Mouse (Mus musculus) testis, adult 2 months (tissue): Measurements from ENCODE around the gene Zbtb16. TPM values are rescaled to one million over a fixed set of nuclear protein-coding genes. Genes with fewer than 3 reads are reported as not detected.
A peak's percentile ranks its signal among the peaks of the same experiment; 100 is the strongest.

Experiments
- H3K27ac ChIP-seq: fragments of 200-500 bp; 2 replicates; pipeline ENCODE4 v1.5.1; 2012; ENCODE audit warnings: low read depth, low read length; ENCODE audit not compliant: control insufficient read depth, insufficient read depth
- H3K27me3 ChIP-seq: fragments of 200-500 bp; 2 replicates; pipeline ENCODE4 v1.6.1; 2012; ENCODE audit warnings: mild to moderate bottlenecking, low read length, moderate library complexity; ENCODE audit not compliant: control insufficient read depth, insufficient read depth
- H3K36me3 ChIP-seq: fragments of 200-500 bp; 2 replicates; pipeline ENCODE4 v1.6.1; 2012; ENCODE audit warnings: mild to moderate bottlenecking, low read length; ENCODE audit not compliant: control insufficient read depth, insufficient read depth
- H3K4me1 ChIP-seq: fragments of 200-500 bp; 2 replicates; pipeline ENCODE4 v1.6.1; 2012; ENCODE audit warnings: low read length; ENCODE audit not compliant: control insufficient read depth, insufficient read depth
- H3K4me3 ChIP-seq: fragments of 200-500 bp; 2 replicates; pipeline ENCODE4 v1.5.1; 2012; ENCODE audit warnings: low read depth, mild to moderate bottlenecking, low read length, moderate library complexity, mixed read lengths; ENCODE audit not compliant: control insufficient read depth
- CTCF ChIP-seq: fragments of 200-500 bp; IDR thresholded peaks from 2 replicates; pipeline ENCODE4 v1.5.1; 2012; ENCODE audit warnings: low read depth, mild to moderate bottlenecking, inconsistent platforms, low read length, moderate library complexity; ENCODE audit not compliant: control insufficient read depth, insufficient read depth, insufficient replicate concordance
- POLR2A ChIP-seq: fragments of 200-500 bp; IDR thresholded peaks from 2 replicates; pipeline ENCODE4 v1.6.1; 2012; ENCODE audit warnings: low read depth, mild to moderate bottlenecking, inconsistent platforms, low read length, moderate library complexity; ENCODE audit not compliant: control insufficient read depth
- polyA plus RNA-seq: library from polyadenylated mRNA; depleted of rRNA; stranded (reverse); fragments of >200 nt; gene quantifications from 2 replicates; pipeline ENCODE4 v1.2.3, GENCODE M21; 2012

The Zbtb16 gene
- polyA plus RNA-seq, 1 experiment = 2.6 TPM

GRCm38 (mm10) chr9:48661225-48662023, 174.6 kb downstream of the Zbtb16 start:
- H3K4me3 ChIP-seq = no peak overlapping the region
- TF ChIP-seq POLR2A = no peak
- H3K36me3 ChIP-seq = no peaks in the 10 kb centered on the region
- H3K27ac ChIP-seq = no peak overlapping the region
- H3K4me1 ChIP-seq = no peaks in the 10 kb centered on the region
- no peaks in the 10 kb centered on the region for H3K27me3 ChIP-seq

- H3K36me3 ChIP-seq = no peaks in the 10 kb centered on the region
- peaks cover 9% of the 10 kb centered on the region for H3K4me1 ChIP-seq
- H3K4me3 ChIP-seq = no peak overlapping the region
- H3K27ac ChIP-seq = peak overlapping the region; percentile 70; the same call in 1 of the 2 replicates
- no peaks in the 10 kb centered on the region for H3K27me3 ChIP-seq
- TF ChIP-seq POLR2A (no peak), CTCF (no peak)
Measured at GRCm38 (mm10) chr9:48655525-48656169, 180.4 kb downstream of the Zbtb16 start.

- Histone ChIP-seq H3K36me3 (no peaks in the 10 kb centered on the region), H3K27ac (peak overlapping the region; percentile 70), H3K27me3 (no peaks in the 10 kb centered on the region), H3K4me3 (no peak overlapping the region), H3K4me1 (peaks cover 9% of the 10 kb centered on the region)
- TF ChIP-seq CTCF = no peak
- TF ChIP-seq POLR2A = no peak
Measured at GRCm38 (mm10) chr9:48654730-48655129, 181.3 kb downstream of the Zbtb16 start.

GRCm38 (mm10) chr9:48653399-48654070, 182.5 kb downstream of the Zbtb16 start:
- Histone ChIP-seq H3K4me1 (peaks cover 18% of the 10 kb centered on the region), H3K27ac (no peak overlapping the region)
- TF ChIP-seq CTCF (no peak), POLR2A (no peak)

GRCm38 (mm10) chr9:48652026-48652425, 184.0 kb downstream of the Zbtb16 start:
- TF ChIP-seq CTCF = no peak
- no peak for TF ChIP-seq POLR2A
- H3K36me3 ChIP-seq = no peaks in the 10 kb centered on the region
- H3K4me3 ChIP-seq = no peak overlapping the region
- no peaks in the 10 kb centered on the region for H3K27me3 ChIP-seq
- H3K27ac ChIP-seq = no peak overlapping the region
- peaks cover 19% of the 10 kb centered on the region for H3K4me1 ChIP-seq

More at GRCm38 (mm10) chr9:48653399-48654070, 182.5 kb downstream of the Zbtb16 start:
- no peaks in the 10 kb centered on the region for H3K27me3 ChIP-seq
- no peaks in the 10 kb centered on the region for H3K36me3 ChIP-seq
- H3K4me3 ChIP-seq = no peak overlapping the region

GRCm38 (mm10) chr9:48650846-48651245, 185.2 kb downstream of the Zbtb16 start:
- Histone ChIP-seq H3K4me3 (no peak overlapping the region), H3K4me1 (peaks cover 26% of the 10 kb centered on the region), H3K27ac (no peak overlapping the region), H3K27me3 (no peaks in the 10 kb centered on the region), H3K36me3 (no peaks in the 10 kb centered on the region)
- TF ChIP-seq CTCF (no peak), POLR2A (no peak)
